ENCODE assay signal across 9 mouse cellular contexts in the genomic region with DNA sequence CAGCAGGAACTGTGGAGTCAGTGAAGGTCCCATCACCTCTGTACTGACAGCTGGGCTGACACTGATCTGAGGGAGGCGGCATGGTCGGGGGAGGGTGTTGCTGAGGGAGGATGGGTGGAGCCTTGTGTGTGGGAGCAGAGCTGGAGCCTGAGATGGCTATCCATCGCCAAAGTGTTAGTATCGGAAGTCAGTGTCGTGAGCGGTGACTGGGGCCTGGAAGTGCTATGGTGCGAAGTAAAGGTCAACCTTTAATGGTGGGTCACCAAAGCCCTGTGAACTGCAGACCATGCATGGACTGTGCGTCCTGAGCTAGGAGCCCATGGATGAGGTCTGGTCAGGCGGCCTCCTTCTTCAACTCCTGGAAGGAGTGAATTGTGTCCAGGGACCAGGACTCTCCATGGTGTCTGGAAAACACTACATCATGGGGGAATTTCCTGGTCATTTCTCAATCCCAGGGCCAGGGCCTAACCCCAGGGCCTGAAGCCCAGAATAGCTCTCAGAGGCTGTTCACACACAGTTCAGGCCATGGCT. TPM values are rescaled to one million over a fixed set of nuclear protein-coding genes. Genes with fewer than 3 reads are reported as not detected.
DNase-seq lines count a peak whose midpoint lies in the region; ATAC-seq lines count a peak whose summit lies in the region.
"Had no signal": no experiment of that assay in that cellular context is flagged by ENCODE, and none has a peak within 500 bp of the region (broad histone marks: within the 10 kb centered on the region; RNA-seq: fewer than 3 reads in every experiment).

No protein-coding gene starts in this region.

- no peak overlapping the region for H3K4me2 ChIP-seq in kidney, embryonic 14.5 days (replicated peaks; ENCODE audit: low read depth, low read length)
- no peak overlapping the region for H3K4me2 ChIP-seq in midbrain, embryonic 15.5 days

- DNase-seq in kidney, postnatal 14 days, result no peak
- peak; percentile 57 to 71 for DNase-seq in adrenal gland, postnatal 36 days
- DNase-seq in heart, postnatal 25 days (ENCODE audit: low spot score), result peak; percentile 55
- DNase-seq in lung, postnatal 4 days, result peak; percentile 54 to 55
- no peak for DNase-seq in frontal cortex, postnatal 10 days (ENCODE audit: low spot score in 2 of 2)
- DNase-seq in cerebellum, postnatal 36 days, result no peak

- intact Hi-C loops in heart, postnatal 25 days (cut with DNase I), result no loop called here

- H3K4me1 ChIP-seq in kidney, embryonic 14.5 days (ENCODE audit: control insufficient read depth, insufficient read depth, low read length), result peaks cover 57% of the 10 kb centered on the region
- H3K4me1 ChIP-seq in midbrain, embryonic 15.5 days, result peaks cover 9% of the 10 kb centered on the region

- H3K36me3 ChIP-seq in kidney, embryonic 14.5 days (ENCODE audit: control insufficient read depth, insufficient read depth, low read length), result no peaks in the 10 kb centered on the region
- H3K36me3 ChIP-seq in midbrain, embryonic 15.5 days (replicated peaks), result no peaks in the 10 kb centered on the region

- no peaks in the 10 kb centered on the region for H3K9me3 ChIP-seq in kidney, embryonic 14.5 days (ENCODE audit: control insufficient read depth, low read length)
- no peaks in the 10 kb centered on the region for H3K9me3 ChIP-seq in midbrain, embryonic 15.5 days

- peak; percentile 77 for ATAC-seq in kidney, embryonic 14.5 days (ENCODE audit: low FRiP score, low TSS enrichment)
- no peak for ATAC-seq in midbrain, embryonic 15.5 days (replicated peaks)

- no peaks in the 10 kb centered on the region for H3K27me3 ChIP-seq in kidney, embryonic 14.5 days (ENCODE audit: control insufficient read depth, insufficient read depth, low read length)
- H3K27me3 ChIP-seq in midbrain, embryonic 15.5 days (replicated peaks), result no peaks in the 10 kb centered on the region

- WGBS in kidney, embryonic 14.5 days, result 11% methylated on average over 9 of the region's 9 CpGs
- 70% methylated on average over 9 of the region's 9 CpGs for WGBS in midbrain, embryonic 15.5 days

- no peak overlapping the region for H3K4me3 ChIP-seq in kidney, embryonic 14.5 days (ENCODE audit: low read length)
- H3K4me3 ChIP-seq in midbrain, embryonic 15.5 days, result no peak overlapping the region
- H3K4me3 ChIP-seq: layer of hippocampus, adult 2 months had no signal

- H3K9ac ChIP-seq in kidney, embryonic 14.5 days (ENCODE audit: low read depth, low read length), result no peak overlapping the region
- no peak overlapping the region for H3K9ac ChIP-seq in midbrain, embryonic 15.5 days

- H3K27ac ChIP-seq in kidney, embryonic 14.5 days (ENCODE audit: low read depth, low read length), result peak overlapping the region; percentile 44
- no peak overlapping the region for H3K27ac ChIP-seq in midbrain, embryonic 15.5 days
- H3K27ac ChIP-seq: layer of hippocampus, adult 2 months had no signal

RNA-seq across cellular contexts. Expression of gene Ptgir, which starts 0.7 kb away (rescaled TPM):
- polyA plus RNA-seq in kidney, embryonic 14.5 days (2014; fragmentation: Nextera tagmentation; extraction: Ambion mirVana), result 0.67 and 1.4 TPM in 2 replicates
- 1 to 10 TPM; 1.2 to 2.0 TPM for total RNA-seq in adrenal gland, postnatal 36 days (2021)
- 1 to 10 TPM; 2.1 to 3.1 TPM for total RNA-seq in heart, postnatal 25 days (2021)
- 0.42 and 0.43 TPM in 2 replicates for polyA plus RNA-seq in midbrain, embryonic 15.5 days (2015; fragmentation: Nextera tagmentation; extraction: Ambion mirVana)

RNA-seq across cellular contexts. Expression of gene Gng8, which starts 14.0 kb away (rescaled TPM):
- 7.5 TPM in 2 replicates for polyA plus RNA-seq in kidney, embryonic 14.5 days (2014; fragmentation: Nextera tagmentation; extraction: Ambion mirVana)
- under 1 TPM in 1 of 2 experiments, not detected in 1; 0.89 TPM for total RNA-seq in adrenal gland, postnatal 36 days (2021)
- total RNA-seq in heart, postnatal 25 days (2021), result under 1 TPM; 0.45 to 0.86 TPM
- polyA plus RNA-seq in midbrain, embryonic 15.5 days (2015; fragmentation: Nextera tagmentation; extraction: Ambion mirVana), result 9.7 and 16.6 TPM in 2 replicates

RNA-seq across cellular contexts. Expression of gene Calm3, which starts 18.4 kb away (rescaled TPM):
- 156 and 198 TPM in 2 replicates for polyA plus RNA-seq in kidney, embryonic 14.5 days (2014; fragmentation: Nextera tagmentation; extraction: Ambion mirVana)
- 100 to 1,000 TPM; 232 to 251 TPM for total RNA-seq in adrenal gland, postnatal 36 days (2021)
- 100 to 1,000 TPM; 196 to 203 TPM for total RNA-seq in heart, postnatal 25 days (2021)
- polyA plus RNA-seq in midbrain, embryonic 15.5 days (2015; fragmentation: Nextera tagmentation; extraction: Ambion mirVana), result 351 and 370 TPM in 2 replicates

RNA-seq across cellular contexts. Expression of gene Dact3, which starts 30.4 kb away (rescaled TPM):
- 5.1 and 6.4 TPM in 2 replicates for polyA plus RNA-seq in kidney, embryonic 14.5 days (2014; fragmentation: Nextera tagmentation; extraction: Ambion mirVana)
- total RNA-seq in adrenal gland, postnatal 36 days (2021), result 1 to 10 TPM; 2.4 to 3.6 TPM
- 10 to 100 TPM; 15.2 to 17.4 TPM for total RNA-seq in heart, postnatal 25 days (2021)
- polyA plus RNA-seq in midbrain, embryonic 15.5 days (2015; fragmentation: Nextera tagmentation; extraction: Ambion mirVana), result 4.7 and 4.8 TPM in 2 replicates

RNA-seq across cellular contexts. Expression of gene Pnmal2, which starts 38.9 kb away (rescaled TPM):
- 2.5 and 5.5 TPM in 2 replicates for polyA plus RNA-seq in kidney, embryonic 14.5 days (2014; fragmentation: Nextera tagmentation; extraction: Ambion mirVana)
- total RNA-seq in adrenal gland, postnatal 36 days (2021), result 10 to 100 TPM; 21.9 to 32.4 TPM
- total RNA-seq in heart, postnatal 25 days (2021), result 1 to 10 TPM; 3.7 to 4.1 TPM
- 198 and 205 TPM in 2 replicates for polyA plus RNA-seq in midbrain, embryonic 15.5 days (2015; fragmentation: Nextera tagmentation; extraction: Ambion mirVana)

Comparison
In these comparisons a context has a peak if more than half of its experiments do, and no peak if none do; other contexts are left out.
1. DNase-seq: peak in adrenal gland, postnatal 36 days (2 of 2), heart, postnatal 25 days (single experiment) and lung, postnatal 4 days (2 of 2); none in kidney, postnatal 14 days (single experiment), frontal cortex, postnatal 10 days (0 of 2) and cerebellum, postnatal 36 days (0 of 2).